Mouse (Mus musculus): ENCODE measurements around the gene Prh1.
"Not testable (repeated sequence)": the region's sequence is repeated elsewhere in the genome, so short reads cannot be mapped to it uniquely, and the experiment has no call there.

Prh1 gene

GRCm38 (mm10) chr6:132569509-132569908 lies at the start of gene Prh1:
Prh1 (plus strand) TSS chr6:132569809.
- not testable (repeated sequence) for DNase-seq (ENCODE audit: low spot score in 2 of 2)

- not testable (repeated sequence) for DNase-seq (ENCODE audit: low spot score in 2 of 2)
Measured at GRCm38 (mm10) chr6:132595613-132596012, 26.0 kb downstream of the Prh1 start, which contains the start of gene Prp2. Prp2 (plus strand) TSS chr6:132595913.
